Mouse (Mus musculus) CH12.LX (cell line): ENCODE measurements around the gene Klk6. TPM values are rescaled to one million over a fixed set of nuclear protein-coding genes. Genes with fewer than 3 reads are reported as not detected.

Experiments
- DNase-seq: peaks from one replicate; pipeline ENCODE4 v3.0.0-alpha.2; 2013; ENCODE audit errors: extremely low read depth
- H3K27ac ChIP-seq: 2 replicates; pipeline ENCODE4 v1.5.1; 2012; ENCODE audit warnings: low read depth, mild to moderate bottlenecking, control low read depth, moderate library complexity; ENCODE audit not compliant: insufficient read depth
- H3K27me3 ChIP-seq: replicated peaks from 2 replicates; pipeline ENCODE3; 2012; ENCODE audit warnings: inconsistent platforms
- H3K36me3 ChIP-seq, 2 experiments: replicated peaks in 1 of 2; 2 replicates each; pipeline versions ENCODE3 to v1.6.1; 2012; ENCODE audit warnings: inconsistent platforms in 1 of 2, low read length in 1 of 2, mild to moderate bottlenecking in 1 of 2, mixed read lengths in 1 of 2, moderate library complexity in 1 of 2; ENCODE audit not compliant: control insufficient read depth in 1 of 2, insufficient read depth in 1 of 2
- H3K4me1 ChIP-seq, 2 experiments: 2 replicates each; pipeline ENCODE4 v1.6.1; 2012; ENCODE audit warnings: inconsistent platforms in 1 of 2, moderate library complexity in 1 of 2; ENCODE audit not compliant: insufficient read depth in 2 of 2, control insufficient read depth in 1 of 2
- H3K4me2 ChIP-seq: 2 replicates; pipeline ENCODE4 v1.6.1; 2012; ENCODE audit warnings: low read depth, mild to moderate bottlenecking, control low read depth; ENCODE audit not compliant: poor library complexity, insufficient read depth, severe bottlenecking
- H3K4me3 ChIP-seq, 3 experiments: fragments of 150-350 bp in 1 of 3; sonication (generic) in 1 of 3; replicated peaks in 1 of 3; 2 replicates each; pipeline versions ENCODE3 to v1.5.1; 2011 to 2012; ENCODE audit warnings: low read depth in 2 of 3, low read length in 2 of 3, mild to moderate bottlenecking in 2 of 3, moderate library complexity in 2 of 3, control low read depth in 1 of 3, improper control_type of control experiment in 1 of 3, inconsistent platforms in 1 of 3, mixed read lengths in 1 of 3; ENCODE audit not compliant: poor library complexity in 1 of 3
- H3K79me2 ChIP-seq: replicated peaks from 2 replicates; pipeline ENCODE4 v1.6.1; 2012; ENCODE audit warnings: mild to moderate bottlenecking, moderate library complexity; ENCODE audit not compliant: control insufficient read depth, poor library complexity, insufficient read depth, severe bottlenecking; ENCODE audit errors: extremely low read depth
- H3K9ac ChIP-seq: 2 replicates; pipeline ENCODE4 v1.6.1; 2012; ENCODE audit warnings: low read depth, mild to moderate bottlenecking, control low read depth, moderate library complexity; ENCODE audit not compliant: insufficient read depth
- H3K9me3 ChIP-seq: replicated peaks from 2 replicates; pipeline ENCODE3; 2012; ENCODE audit warnings: low read length, inconsistent platforms, mixed read lengths
- CHD2 ChIP-seq: IDR thresholded peaks from 2 replicates; pipeline ENCODE4 v1.6.1; 2011; ENCODE audit warnings: low read length, improper control_type of control experiment
- CTCF ChIP-seq, 2 experiments: IDR thresholded peaks in 1 of 2; conservative IDR thresholded peaks in 1 of 2; 2 replicates each; pipeline ENCODE4 v1.5.1; 2011 to 2012; ENCODE audit warnings: low read depth in 2 of 2, low read length in 2 of 2, improper control_type of control experiment in 1 of 2, inconsistent platforms in 1 of 2, mild to moderate bottlenecking in 1 of 2, moderate library complexity in 1 of 2
- E2F4 ChIP-seq: IDR thresholded peaks from 2 replicates; pipeline ENCODE4 v1.6.1; 2011; ENCODE audit warnings: low read depth, low read length, improper control_type of control experiment; ENCODE audit not compliant: insufficient replicate concordance
- ELF1 ChIP-seq: IDR thresholded peaks from 2 replicates; pipeline ENCODE4 v1.6.1; 2014; ENCODE audit warnings: low read depth, mild to moderate bottlenecking, inconsistent platforms, low read length, improper control_type of control experiment
- GABPA ChIP-seq: IDR thresholded peaks from 2 replicates; pipeline ENCODE4 v1.6.1; 2012; ENCODE audit warnings: low read depth, low read length, improper control_type of control experiment, inconsistent platforms; ENCODE audit not compliant: insufficient replicate concordance
- JUN ChIP-seq: IDR thresholded peaks from 2 replicates; pipeline ENCODE4 v1.6.1; 2011; ENCODE audit warnings: low read depth, mild to moderate bottlenecking, low read length, improper control_type of control experiment, moderate library complexity; ENCODE audit not compliant: insufficient read depth
- KAT2A ChIP-seq: IDR thresholded peaks from 2 replicates; pipeline ENCODE4 v1.6.1; 2012; ENCODE audit warnings: low read length, improper control_type of control experiment, inconsistent platforms; ENCODE audit not compliant: insufficient replicate concordance
- MAX ChIP-seq: IDR thresholded peaks from 2 replicates; pipeline ENCODE4 v1.6.1; 2011; ENCODE audit warnings: low read length, improper control_type of control experiment
- MXI1 ChIP-seq: IDR thresholded peaks from 2 replicates; pipeline ENCODE4 v1.6.1; 2011; ENCODE audit warnings: mild to moderate bottlenecking, low read depth, low read length, improper control_type of control experiment
- MYC ChIP-seq: IDR thresholded peaks from 2 replicates; pipeline ENCODE4 v1.6.1; 2011; ENCODE audit warnings: low read depth, mild to moderate bottlenecking, improper control_type of control experiment, low read length
- POLR2AphosphoS2 ChIP-seq: IDR thresholded peaks from 2 replicates; pipeline ENCODE4 v1.6.1; 2011; ENCODE audit warnings: low read depth, low read length, improper control_type of control experiment
- RAD21 ChIP-seq: IDR thresholded peaks from 2 replicates; pipeline ENCODE4 v1.6.1; 2011; ENCODE audit warnings: low read depth, mild to moderate bottlenecking, low read length, improper control_type of control experiment, moderate library complexity
- USF2 ChIP-seq: conservative IDR thresholded peaks from 2 replicates; pipeline ENCODE4 v1.6.1; 2011; ENCODE audit warnings: low read depth, low read length, improper control_type of control experiment
- ZMIZ1 ChIP-seq: IDR thresholded peaks from 2 replicates; pipeline ENCODE4 v1.6.1; 2012; ENCODE audit warnings: low read depth, mild to moderate bottlenecking, inconsistent platforms, low read length, improper control_type of control experiment
- dilution Hi-C: fragments of 300-500 bp; cut with MboI; formaldehyde crosslinking; loops from 2 replicates; pipeline ENCODE4 v1.14.3; 2020; ENCODE audit warnings: low sequenced_read_pairs; ENCODE audit not compliant: extremely low pct_unique_long_range_greater_than_20kb, extremely low pct_ligation_motif_present
- in situ Hi-C: fragments of 300-500 bp; cut with MboI; formaldehyde crosslinking; loops from 3 replicates; pipeline ENCODE4 v1.14.3; 2019; ENCODE audit warnings: low sequenced_read_pairs, low pct_ligation_motif_present, low pct_unique_long_range_greater_than_20kb, mixed read lengths
- polyA plus RNA-seq: library from polyadenylated mRNA; unstranded; fragments of >175 nt; gene quantifications from 2 replicates; pipeline ENCODE4 v1.2.1, GENCODE M21; 2012; ENCODE audit warnings: low read depth; ENCODE audit not compliant: insufficient read length
- total RNA-seq, 2 experiments: library from RNA; depleted of rRNA; stranded (reverse); fragments of 300-350 nt in 1 of 2; fragments of >200 nt in 1 of 2; gene quantifications; 2 replicates each; pipeline ENCODE4 v1.2.3; 2012 to 2014

Gene Klk6
- total and polyA plus RNA-seq, 3 experiments, result not detected

DNA sequence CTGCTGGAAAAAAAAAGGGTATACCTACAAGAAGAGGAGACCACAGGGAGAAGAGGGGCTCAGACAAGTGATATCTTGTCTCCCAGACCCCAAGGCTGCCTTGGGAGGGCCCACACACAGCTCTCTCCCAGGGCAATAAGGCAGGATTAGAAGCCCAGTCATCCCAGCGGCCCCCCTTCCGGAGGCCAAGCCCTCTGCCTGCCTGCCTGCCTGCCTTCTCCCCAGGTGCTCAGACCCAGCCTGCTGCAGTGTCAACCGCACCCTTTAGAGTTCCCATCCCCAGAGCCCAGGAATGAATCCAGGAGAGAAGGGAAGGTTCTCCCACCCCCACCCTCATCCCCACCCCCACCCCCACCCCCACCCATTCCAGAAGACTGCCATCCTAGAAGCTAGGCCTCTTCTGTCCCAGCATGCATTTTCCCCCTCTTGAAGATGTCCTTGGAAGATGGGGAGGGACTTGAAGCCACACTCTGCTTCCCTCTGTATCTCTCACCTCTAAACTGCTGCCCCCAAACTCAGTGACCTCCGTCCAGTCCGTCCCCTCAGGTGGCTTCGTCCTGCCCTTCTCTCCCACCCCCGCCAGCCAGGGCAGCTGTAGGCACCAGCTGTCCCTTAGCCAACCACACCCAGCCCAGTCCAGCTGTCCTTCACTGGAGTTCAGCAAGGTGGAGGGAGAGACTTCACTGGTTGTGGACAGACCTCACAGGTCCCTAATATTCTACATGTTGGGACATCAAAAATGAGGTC lies 48.8 kb upstream of the Klk6 start:
- no peaks in the 10 kb centered on the region for H3K79me2 ChIP-seq
- no peaks in the 10 kb centered on the region for H3K36me3 ChIP-seq
- no peaks in the 10 kb centered on the region for H3K4me1 ChIP-seq
- TF ChIP-seq ELF1 (no peak), MYC (no peak), MXI1 (no peak), JUN (no peak), CHD2 (no peak), POLR2AphosphoS2 (no peak), MAX (no peak), USF2 (no peak), RAD21 (no peak)
- H3K9me3 ChIP-seq, result no peaks in the 10 kb centered on the region
- H3K4me2 ChIP-seq, result no peak overlapping the region
- dilution Hi-C loops (no loop called here), in situ Hi-C loops (loop anchor here (25.0 kb wide), 1 partner anchor 288 kb away; the partner anchor contains the start of gene Iglon5)
- H3K27ac ChIP-seq, result no peak overlapping the region
- H3K4me3 ChIP-seq, result no peak overlapping the region
- H3K27me3 ChIP-seq, result peaks cover 88% of the 10 kb centered on the region
- H3K9ac ChIP-seq, result no peak overlapping the region
- DNase-seq, result no peak

DNA sequence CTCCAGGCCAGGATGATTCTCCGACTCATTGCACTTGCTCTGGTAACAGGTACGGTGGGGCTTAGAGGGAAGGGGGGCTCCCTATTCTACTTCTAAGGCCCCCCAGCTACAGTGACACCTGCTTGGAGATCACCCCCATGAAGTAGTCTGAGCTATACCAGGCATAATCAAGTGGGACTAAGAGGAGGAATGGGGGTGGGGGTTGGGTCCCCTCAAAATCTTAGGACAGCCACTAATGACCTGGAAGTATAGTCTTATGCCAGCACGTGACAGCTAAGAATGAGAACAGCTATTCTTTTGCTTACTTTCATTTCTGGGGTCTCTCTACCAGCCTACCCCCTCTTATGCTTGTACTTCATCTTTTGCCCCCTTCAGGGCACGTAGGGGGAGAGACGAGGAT lies 47.8 kb upstream of the Klk6 start:
- no peak for TF ChIP-seq E2F4
- TF ChIP-seq POLR2AphosphoS2, result no peak
- no peak for TF ChIP-seq CTCF (conservative IDR thresholded peaks at IDR 0.05 in 1 of 2, IDR thresholded peaks at IDR 0.05 in 1 of 2; ENCODE audit: low read depth in 2 of 2, low read length in 2 of 2)
- no peak for TF ChIP-seq JUN
- no peak for TF ChIP-seq GABPA
- no peak for TF ChIP-seq KAT2A
- TF ChIP-seq ZMIZ1, result no peak
- no peak for TF ChIP-seq RAD21
- dilution Hi-C loops, result no loop called here

More for the DNA sequence above, 47.8 kb upstream of the Klk6 start:
- H3K36me3 ChIP-seq, result no peaks in the 10 kb centered on the region
- no peaks in the 10 kb centered on the region for H3K9me3 ChIP-seq
- no peak for DNase-seq
- H3K9ac ChIP-seq, result no peak overlapping the region
- H3K4me1 ChIP-seq, result no peaks in the 10 kb centered on the region
- no peak overlapping the region for H3K27ac ChIP-seq
- H3K27me3 ChIP-seq, result peaks cover 90% of the 10 kb centered on the region
- H3K4me2 ChIP-seq, result no peak overlapping the region
- H3K79me2 ChIP-seq, result no peaks in the 10 kb centered on the region
- in situ Hi-C loops, result loop anchor here (25.0 kb wide), 1 partner anchor 289 kb away; the partner anchor contains the start of gene Iglon5
- H3K4me3 ChIP-seq, result no peak overlapping the region
